In genomic region chr9:60830079-60830478, GRCm38 (mm10) we compare ENCODE assay signal across 22 mouse cellular contexts. TPM values are rescaled to one million over a fixed set of nuclear protein-coding genes. Genes with fewer than 3 reads are reported as not detected.
A peak's percentile ranks its signal among the peaks of the same experiment; 100 is the strongest.
DNase-seq lines count a peak whose midpoint lies in the region; ATAC-seq lines count a peak whose summit lies in the region.
"Had no signal": no experiment of that assay in that cellular context is flagged by ENCODE, and none has a peak within 500 bp of the region (broad histone marks: within the 10 kb centered on the region; RNA-seq: fewer than 3 reads in every experiment).

No protein-coding gene starts in this region.

- ATAC-seq in kidney, embryonic 16.5 days (ENCODE audit: low FRiP score, low TSS enrichment): no peak
- ATAC-seq in kidney, embryonic 15.5 days (replicated peaks; ENCODE audit: low FRiP score): no peak
- ATAC-seq: forebrain, embryonic 14.5 days had no signal

- H3K27me3 ChIP-seq in kidney, embryonic 16.5 days (ENCODE audit: insufficient read depth, low read length): no peaks in the 10 kb centered on the region
- H3K27me3 ChIP-seq in kidney, embryonic 15.5 days: no peaks in the 10 kb centered on the region
- H3K27me3 ChIP-seq: CH12.LX; embryonic facial prominence, embryonic 15.5 days; heart, embryonic 15.5 days; hindbrain, embryonic 15.5 days had no signal

- DNase-seq in Muller cell, postnatal 12 days (ENCODE audit: inconsistent ontology term): peak; percentile 87
- peak; percentile 19 for DNase-seq in lung, postnatal 14 days
- no peak for DNase-seq in adrenal gland, adult 2 months
- no peak for DNase-seq in left cerebral cortex, adult 8-10 months (ENCODE audit: low spot score in 2 of 2)
- DNase-seq in layer of hippocampus, adult 9-11 months: no peak
- DNase-seq: adrenal gland, postnatal 10 days; cerebellum, adult 11-12 months; cerebellum, adult 9-10 months; cerebellum, postnatal 25 days; heart, adult 18-20 months had no signal

- H3K4me1 ChIP-seq in kidney, embryonic 16.5 days (ENCODE audit: insufficient read depth, low read length): peaks cover 7% of the 10 kb centered on the region
- peaks cover 17% of the 10 kb centered on the region for H3K4me1 ChIP-seq in kidney, embryonic 15.5 days
- H3K4me1 ChIP-seq in brown adipose tissue, adult 24 weeks (ENCODE audit: control insufficient read depth, insufficient read depth, insufficient read length, low read length): peaks cover 14% of the 10 kb centered on the region
- H3K4me1 ChIP-seq: hindbrain, embryonic 15.5 days had no signal

- H3K36me3 ChIP-seq in kidney, embryonic 16.5 days (ENCODE audit: insufficient read depth, low read length): no peaks in the 10 kb centered on the region
- no peaks in the 10 kb centered on the region for H3K36me3 ChIP-seq in kidney, embryonic 15.5 days
- H3K36me3 ChIP-seq: embryonic facial prominence, embryonic 15.5 days; heart, embryonic 15.5 days; hindbrain, embryonic 10.5 days; hindbrain, embryonic 15.5 days had no signal

- no peak overlapping the region for H3K4me2 ChIP-seq in kidney, embryonic 16.5 days (replicated peaks; ENCODE audit: low read depth, low read length)
- H3K4me2 ChIP-seq in kidney, embryonic 15.5 days: no peak overlapping the region
- H3K4me2 ChIP-seq: embryonic facial prominence, embryonic 15.5 days; heart, embryonic 11.5 days; heart, embryonic 15.5 days; hindbrain, embryonic 15.5 days had no signal

- 49% methylated on average over 3 of the region's 3 CpGs for WGBS in kidney, embryonic 16.5 days
- 49% methylated on average over 3 of the region's 3 CpGs for WGBS in kidney, embryonic 15.5 days

- H3K4me3 ChIP-seq in kidney, embryonic 16.5 days (ENCODE audit: low read length): no peak overlapping the region
- H3K4me3 ChIP-seq in kidney, embryonic 15.5 days (replicated peaks): no peak overlapping the region
- no peak overlapping the region for H3K4me3 ChIP-seq in brown adipose tissue, adult 24 weeks (ENCODE audit: insufficient read depth, low read depth, low read length)
- H3K4me3 ChIP-seq: embryonic facial prominence, embryonic 15.5 days; erythroblast, embryonic 14.5 days; forebrain, embryonic 10.5 days; heart, embryonic 15.5 days; hindbrain, embryonic 10.5 days; hindbrain, embryonic 15.5 days had no signal

- peaks cover 4% of the 10 kb centered on the region; the same call in 1 of the 2 replicates for H3K9me3 ChIP-seq in kidney, embryonic 16.5 days (ENCODE audit: low read length)
- no peaks in the 10 kb centered on the region for H3K9me3 ChIP-seq in kidney, embryonic 15.5 days (replicated peaks)
- H3K9me3 ChIP-seq: embryonic facial prominence, embryonic 15.5 days; forebrain, embryonic 10.5 days; heart, embryonic 15.5 days; hindbrain, embryonic 10.5 days; hindbrain, embryonic 15.5 days had no signal

- H3K27ac ChIP-seq in kidney, embryonic 16.5 days (ENCODE audit: low read length): peak overlapping the region; percentile 26; the same call in 1 of the 2 replicates
- H3K27ac ChIP-seq in kidney, embryonic 15.5 days: no peak overlapping the region
- H3K27ac ChIP-seq in brown adipose tissue, adult 24 weeks (replicated peaks; ENCODE audit: low read depth, low read length): peak overlapping the region; percentile 37
- H3K27ac ChIP-seq: embryonic facial prominence, embryonic 15.5 days; forebrain, embryonic 10.5 days; heart, embryonic 15.5 days; hindbrain, embryonic 10.5 days; hindbrain, embryonic 15.5 days had no signal

- H3K9ac ChIP-seq in kidney, embryonic 16.5 days (replicated peaks; ENCODE audit: low read length): no peak overlapping the region
- no peak overlapping the region for H3K9ac ChIP-seq in kidney, embryonic 15.5 days
- H3K9ac ChIP-seq: embryonic facial prominence, embryonic 15.5 days; heart, embryonic 15.5 days; hindbrain, embryonic 15.5 days had no signal

RNA-seq across cellular contexts. Expression of gene Uaca, which starts 35.7 kb away (rescaled TPM):
- polyA plus RNA-seq in kidney, embryonic 16.5 days (2015; fragmentation: Nextera tagmentation; extraction: Ambion mirVana): 38.0 and 40.4 TPM in 2 replicates
- polyA plus RNA-seq in kidney, embryonic 15.5 days (2015; fragmentation: Nextera tagmentation; extraction: Ambion mirVana): 33.5 and 36.2 TPM in 2 replicates
- 11.8 and 13.8 TPM in 2 replicates for polyA plus RNA-seq in brown adipose tissue, adult 24 weeks (2012; ENCODE audit: insufficient read depth, insufficient read length, missing spikeins)
- total RNA-seq in adrenal gland, adult 2 months (2021): 10 to 100 TPM; 28.0 to 63.4 TPM
- 5.6 and 6.9 TPM in 2 replicates for polyA plus RNA-seq in adrenal gland, adult 2 months (2012; rRNA removed)
- 10 to 100 TPM in 1 of 4 experiments, 1 to 10 TPM in 3; 6.8 to 10.6 (median 7.5) TPM for total RNA-seq in left cerebral cortex, adult 8-10 months (2022)
- polyA plus RNA-seq: erythroblast, embryonic 14.5 days had no signal

Comparison
In these comparisons a context has a peak if more than half of its experiments do, and no peak if none do; other contexts are left out.
1. DNase-seq: peak in Muller cell, postnatal 12 days (single experiment) and lung, postnatal 14 days (single experiment); none in adrenal gland, adult 2 months (single experiment), left cerebral cortex, adult 8-10 months (0 of 2) and layer of hippocampus, adult 9-11 months (single experiment).